10 mouse cellular contexts compared by ENCODE assay signal in the genomic region with DNA sequence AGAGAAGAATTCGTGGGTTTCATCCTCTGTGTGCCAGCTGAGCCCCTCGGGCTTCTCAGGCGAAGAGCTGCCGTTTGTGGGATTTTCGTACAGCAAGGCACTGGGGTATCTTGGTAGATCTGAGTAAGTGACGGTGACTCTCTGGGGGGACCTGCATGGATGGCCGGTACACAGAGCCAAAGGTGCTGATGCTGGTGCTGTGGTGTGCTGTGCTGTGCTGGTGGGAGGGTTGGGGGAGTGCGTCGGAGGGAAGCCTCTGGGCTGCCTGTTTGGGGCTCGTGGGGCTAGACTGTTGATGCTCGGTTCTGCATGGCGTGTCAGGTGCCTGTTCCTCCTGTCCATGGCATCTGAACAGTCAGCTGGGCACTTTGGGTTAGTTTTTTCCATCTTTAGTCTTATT.
A peak's percentile ranks its signal among the peaks of the same experiment; 100 is the strongest.
DNase-seq lines count a peak whose midpoint lies in the region; ATAC-seq and TF ChIP-seq lines count a peak whose summit lies in the region.
"Had no signal": no experiment of that assay in that cellular context is flagged by ENCODE, and none has a peak within 500 bp of the region (broad histone marks: within the 10 kb centered on the region; RNA-seq: fewer than 3 reads in every experiment).

No protein-coding gene starts in this region.

- no peaks in the 10 kb centered on the region for H3K9me3 ChIP-seq in kidney, postnatal 0 days (replicated peaks; ENCODE audit: low read length)
- H3K9me3 ChIP-seq in hindbrain, embryonic 14.5 days (ENCODE audit: control insufficient read depth, low read length) = no peaks in the 10 kb centered on the region
- H3K9me3 ChIP-seq in midbrain, embryonic 16.5 days (replicated peaks; ENCODE audit: control insufficient read depth, low read length, poor library complexity, severe bottlenecking) = no peaks in the 10 kb centered on the region

- ATAC-seq in cerebellum, adult (ENCODE audit: insufficient number of reproducible peaks, low FRiP score, low TSS enrichment) = no peak
- ATAC-seq in kidney, postnatal 0 days (replicated peaks; ENCODE audit: low FRiP score, low read depth) = no peak
- ATAC-seq in hindbrain, embryonic 14.5 days (ENCODE audit: low FRiP score) = 0 out of 2 replicates have a peak, but pooled peaks have one; percentile 45
- peak; percentile 63; the same call in 1 of the 2 replicates for ATAC-seq in midbrain, embryonic 16.5 days

- no peaks in the 10 kb centered on the region for H3K36me3 ChIP-seq in kidney, postnatal 0 days (ENCODE audit: insufficient read depth, low read length)
- H3K36me3 ChIP-seq in hindbrain, embryonic 14.5 days (replicated peaks; ENCODE audit: control insufficient read depth, insufficient read depth) = no peaks in the 10 kb centered on the region
- no peaks in the 10 kb centered on the region for H3K36me3 ChIP-seq in midbrain, embryonic 16.5 days (ENCODE audit: control insufficient read depth, insufficient read depth, low read length)

- H3K4me2 ChIP-seq in kidney, postnatal 0 days (ENCODE audit: low read length) = peak overlapping the region; percentile 40
- peak overlapping the region; percentile 76 for H3K4me2 ChIP-seq in hindbrain, embryonic 14.5 days (replicated peaks)
- peak overlapping the region; percentile 87 for H3K4me2 ChIP-seq in midbrain, embryonic 16.5 days (ENCODE audit: low read length)

- TF ChIP-seq CTCF in kidney, postnatal 0 days (IDR thresholded peaks at IDR 0.05; ENCODE audit: low read depth) = no peak

- H3K27ac ChIP-seq in kidney, postnatal 0 days = no peak overlapping the region
- peak overlapping the region; percentile 74 for H3K27ac ChIP-seq in hindbrain, embryonic 14.5 days
- H3K27ac ChIP-seq in midbrain, embryonic 16.5 days (ENCODE audit: low read length) = peak overlapping the region; percentile 85

- intact Hi-C loops in left cerebral cortex, postnatal 10 days (cut with DNase I) = loop anchor here (5.0 kb wide), 2 partner anchors 66 to 111 kb away; no protein-coding TSS in a partner anchor

- peak; percentile 41 to 49 for DNase-seq in cerebellum, adult 18-20 months
- DNase-seq in kidney, postnatal 0 days (ENCODE audit: low spot score) = no peak
- no peak for DNase-seq in kidney, postnatal 14 days
- no peak for DNase-seq in hindbrain, embryonic 14.5 days (ENCODE audit: low spot score)
- DNase-seq in left cerebral cortex, postnatal 10 days (ENCODE audit: extremely low spot score in 1 of 2, low spot score in 2 of 2) = no peak
- no peak for DNase-seq in adrenal gland, postnatal 36 days

- no peaks in the 10 kb centered on the region for H3K27me3 ChIP-seq in kidney, postnatal 0 days (ENCODE audit: insufficient read depth, low read length)
- H3K27me3 ChIP-seq in hindbrain, embryonic 14.5 days (ENCODE audit: control insufficient read depth, insufficient read depth, low read length) = no peaks in the 10 kb centered on the region
- no peaks in the 10 kb centered on the region for H3K27me3 ChIP-seq in midbrain, embryonic 16.5 days (ENCODE audit: control insufficient read depth, insufficient read depth, low read depth, low read length)

- 39% methylated on average over 12 of the region's 12 CpGs for WGBS in kidney, postnatal 0 days
- WGBS in hindbrain, embryonic 14.5 days = 35% methylated on average over 12 of the region's 12 CpGs
- WGBS in midbrain, embryonic 16.5 days = 37% methylated on average over 12 of the region's 12 CpGs

- no peak overlapping the region for H3K9ac ChIP-seq in kidney, postnatal 0 days (ENCODE audit: low read depth, low read length)
- peak overlapping the region; percentile 52 for H3K9ac ChIP-seq in hindbrain, embryonic 14.5 days
- peak overlapping the region; percentile 71 for H3K9ac ChIP-seq in midbrain, embryonic 16.5 days (ENCODE audit: low read depth, low read length)
- H3K9ac ChIP-seq: lung, embryonic 14.5 days had no signal

- no peak overlapping the region for H3K4me3 ChIP-seq in kidney, postnatal 0 days (replicated peaks; ENCODE audit: low read depth, low read length)
- H3K4me3 ChIP-seq in hindbrain, embryonic 14.5 days (replicated peaks; ENCODE audit: low read length) = peak overlapping the region; percentile 37
- H3K4me3 ChIP-seq in midbrain, embryonic 16.5 days (ENCODE audit: low read depth, low read length) = peak overlapping the region; percentile 56
- H3K4me3 ChIP-seq: myocyte had no signal

- H3K4me1 ChIP-seq in kidney, postnatal 0 days (replicated peaks; ENCODE audit: insufficient read depth, low read length) = peaks cover 11% of the 10 kb centered on the region; the same call in 1 of the 2 replicates
- peaks cover 15% of the 10 kb centered on the region for H3K4me1 ChIP-seq in hindbrain, embryonic 14.5 days (replicated peaks; ENCODE audit: control insufficient read depth, insufficient read depth, low read length)
- peaks cover 25% of the 10 kb centered on the region for H3K4me1 ChIP-seq in midbrain, embryonic 16.5 days (ENCODE audit: control insufficient read depth, insufficient read depth, low read length)

Comparison
In these comparisons a context has a peak if more than half of its experiments do, and no peak if none do; other contexts are left out.
1. DNase-seq: peak in cerebellum, adult 18-20 months (2 of 2); none in kidney, postnatal 0 days (single experiment), kidney, postnatal 14 days (single experiment), hindbrain, embryonic 14.5 days (single experiment), left cerebral cortex, postnatal 10 days (0 of 2) and adrenal gland, postnatal 36 days (0 of 2).
2. ATAC-seq: peak in hindbrain, embryonic 14.5 days (single experiment) and midbrain, embryonic 16.5 days (single experiment); none in cerebellum, adult (single experiment) and kidney, postnatal 0 days (single experiment).
3. Peak in every context shown above with its lines, with median percentiles within 50 percentile points of each other: H3K4me2 ChIP-seq.